Mouse (Mus musculus) liver, adult (tissue): ENCODE measurements around the gene Slc12a1.

Experiments used
- GATA4 ChIP-seq: IDR thresholded peaks from 2 replicates; pipeline ENCODE4 v1.6.1; 2014; ENCODE audit warnings: mild to moderate bottlenecking, low read length; ENCODE audit not compliant: insufficient replicate concordance

The Slc12a1 gene

DNA sequence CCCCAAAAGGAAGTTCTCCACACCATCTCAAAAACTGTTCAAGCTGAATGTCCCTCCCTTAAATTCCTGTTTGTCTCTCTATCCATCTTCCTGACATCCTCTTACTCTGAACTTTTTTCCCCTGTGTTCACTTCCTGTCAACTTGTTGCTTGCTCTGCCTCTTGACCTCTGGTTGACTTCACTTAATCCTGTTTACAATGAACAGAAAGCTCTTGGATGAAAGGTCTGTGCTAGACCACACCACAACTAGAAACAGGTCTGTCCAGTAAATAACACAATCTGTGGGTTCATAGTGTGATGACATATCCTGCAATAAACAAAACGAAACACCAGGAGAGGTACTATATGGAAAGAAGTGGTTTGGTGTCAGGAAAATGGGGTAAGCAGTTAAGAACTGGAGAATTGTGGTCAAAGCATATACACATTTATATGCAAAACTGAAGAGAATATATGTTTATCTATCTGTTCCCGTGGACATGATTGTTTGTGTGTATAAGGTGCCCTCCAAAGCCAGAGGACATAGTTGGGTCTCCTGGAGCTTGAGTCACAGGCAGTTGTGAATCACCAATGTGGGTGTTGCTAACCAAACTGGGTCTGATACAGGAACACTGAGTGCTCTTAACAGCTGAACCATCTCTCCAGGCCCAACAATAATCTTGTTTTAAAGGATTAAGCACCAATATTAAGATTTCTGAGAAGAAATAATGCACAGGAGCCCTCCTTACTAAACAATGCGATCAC lies 93.4 kb downstream of the Slc12a1 start:
- TF ChIP-seq GATA4: no peak

DNA sequence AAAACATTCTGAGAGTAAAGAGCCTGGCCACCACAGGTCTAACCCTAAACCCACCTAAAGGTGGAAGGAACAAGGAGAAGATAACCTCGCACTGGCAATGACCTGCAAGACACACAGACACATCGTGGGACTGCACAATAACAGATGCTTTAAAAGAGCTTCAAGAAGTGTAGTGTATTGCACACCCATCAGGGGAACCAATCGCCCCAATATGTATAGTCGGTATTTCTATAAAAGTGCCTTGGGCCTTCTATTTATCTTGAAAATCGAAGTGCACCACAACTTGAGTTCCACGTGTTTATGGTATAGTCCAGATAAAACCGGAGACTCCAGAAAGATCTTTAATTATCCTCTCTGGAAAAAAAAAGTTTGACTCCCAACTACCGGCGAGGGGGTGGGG lies 94.4 kb downstream of the Slc12a1 start:
- no peak for TF ChIP-seq GATA4

GRCm38 (mm10) chr2:125247108-125247961 lies 95.0 kb downstream of the Slc12a1 start, which contains the start of gene Dut:
TSS of gene Dut (plus strand) at chr2:125247190.
- no peak for TF ChIP-seq GATA4

DNA sequence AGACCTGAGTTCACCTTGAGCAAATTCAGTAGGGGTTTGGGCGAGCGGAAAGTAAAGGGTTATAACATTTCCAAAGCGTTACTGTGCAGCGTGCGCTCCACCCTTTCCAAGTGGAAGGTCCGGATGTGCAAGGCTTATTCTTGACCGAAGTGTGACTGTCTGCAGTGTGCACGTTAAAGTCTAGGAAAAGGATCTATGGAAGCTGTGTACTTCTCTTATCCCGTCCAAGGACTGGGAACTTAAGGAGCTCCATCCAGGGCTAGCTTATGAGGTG lies 95.6 kb downstream of the Slc12a1 start:
- no peak for TF ChIP-seq GATA4

GRCm38 (mm10) chr2:125248256-125248655 lies 96.0 kb downstream of the Slc12a1 start:
- no peak for TF ChIP-seq GATA4

GRCm38 (mm10) chr2:125249339-125249738 lies 97.0 kb downstream of the Slc12a1 start:
- TF ChIP-seq GATA4: no peak

- TF ChIP-seq GATA4: no peak
Measured at GRCm38 (mm10) chr2:125249874-125250273, 97.6 kb downstream of the Slc12a1 start.

- no peak for TF ChIP-seq GATA4
Measured at GRCm38 (mm10) chr2:125251781-125252180, 99.5 kb downstream of the Slc12a1 start.

DNA sequence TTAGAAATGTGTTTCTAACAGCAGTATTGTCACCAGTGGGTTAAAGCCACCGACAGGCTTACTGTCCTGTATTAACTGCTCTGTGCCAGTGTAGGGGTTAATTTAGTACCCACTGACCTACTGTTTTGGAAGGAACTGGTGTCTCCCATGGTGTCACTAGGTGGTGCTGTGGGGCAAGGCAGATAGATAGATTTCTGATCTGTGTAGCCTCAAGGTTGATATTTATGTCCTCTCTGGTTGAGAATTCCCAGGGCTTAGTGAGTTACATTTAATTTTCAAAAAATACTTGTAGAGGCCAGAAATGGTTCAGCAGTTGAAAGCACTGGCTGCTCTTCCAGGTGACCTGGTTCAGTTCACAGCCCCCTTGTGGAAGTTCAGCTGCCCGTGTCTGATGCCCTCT lies 100.0 kb downstream of the Slc12a1 start:
- no peak for TF ChIP-seq GATA4

DNA sequence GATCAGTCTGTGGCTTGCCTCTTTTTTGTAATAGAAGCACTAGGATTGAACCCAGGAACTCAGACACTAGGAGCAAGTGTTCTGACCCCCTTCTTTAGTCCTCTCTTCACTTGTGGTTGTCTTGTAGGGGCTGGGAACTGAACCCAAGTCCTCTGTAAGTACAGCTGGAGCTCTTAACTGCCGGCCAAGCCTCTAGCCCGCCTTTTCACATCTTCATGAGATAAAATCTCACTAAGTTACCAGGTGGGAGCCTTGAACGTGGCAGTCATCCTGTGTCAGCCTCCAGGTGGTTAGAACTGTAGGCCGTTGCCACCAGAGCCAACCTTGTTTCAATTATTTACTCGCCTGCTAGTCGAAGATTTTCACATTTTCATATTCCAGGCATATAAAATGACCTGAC lies 101.4 kb downstream of the Slc12a1 start:
- TF ChIP-seq GATA4: no peak

- no peak for TF ChIP-seq GATA4
Measured at GRCm38 (mm10) chr2:125254630-125255029, 102.3 kb downstream of the Slc12a1 start.

- no peak for TF ChIP-seq GATA4
Measured at GRCm38 (mm10) chr2:125255886-125256285, 103.6 kb downstream of the Slc12a1 start.

DNA sequence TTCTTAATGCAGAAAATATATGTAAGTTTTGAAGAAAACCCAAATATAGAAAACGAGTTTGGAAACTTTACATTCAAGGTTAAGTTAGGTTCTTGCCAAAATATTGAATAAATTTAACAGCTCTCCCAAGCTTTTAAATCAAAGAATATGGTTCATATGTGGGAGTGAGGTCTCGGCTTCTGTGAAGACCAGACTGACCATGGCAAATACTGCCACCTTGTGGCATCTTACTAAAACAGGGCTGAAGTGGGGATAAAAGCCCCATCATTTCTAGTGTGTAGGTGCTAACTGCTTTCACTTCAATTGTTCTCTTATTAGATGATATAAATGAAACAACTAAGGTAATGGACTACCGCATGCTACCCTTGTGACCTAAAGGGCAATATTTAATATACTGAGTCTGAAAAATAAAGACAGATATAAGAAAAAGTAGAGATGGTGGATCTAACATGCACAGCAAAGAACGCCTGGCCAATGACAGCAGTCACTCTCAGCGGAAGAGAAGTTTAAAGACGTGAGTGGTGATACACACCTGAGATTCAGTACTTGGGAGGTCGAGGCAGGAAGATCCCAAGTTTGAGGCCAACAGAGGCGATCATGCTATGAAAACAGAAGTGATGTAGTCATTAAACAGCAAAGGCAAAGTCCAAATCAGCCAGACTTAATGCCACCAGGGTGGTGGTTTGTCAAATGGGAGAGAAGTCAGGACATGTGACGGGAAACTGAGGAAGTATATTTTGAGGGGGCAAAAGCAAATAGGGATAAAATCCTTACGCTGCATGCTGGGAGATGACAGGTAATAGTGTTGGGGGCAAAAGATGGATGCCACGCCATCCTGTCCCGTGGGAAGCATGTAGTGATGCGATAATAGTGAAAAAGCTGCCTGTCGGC lies 107.2 kb downstream of the Slc12a1 start:
- no peak for TF ChIP-seq GATA4

GRCm38 (mm10) chr2:125260326-125260725 lies 108.0 kb downstream of the Slc12a1 start:
- no peak for TF ChIP-seq GATA4

- TF ChIP-seq GATA4: no peak
Measured at GRCm38 (mm10) chr2:125263056-125263455, 110.8 kb downstream of the Slc12a1 start.
